Mouse (Mus musculus) neutrophil, adult 5-6 weeks (primary cell): ENCODE results near the gene Anxa4. TPM values are rescaled to one million over a fixed set of nuclear protein-coding genes. Genes with fewer than 3 reads are reported as not detected.

ENCODE experiments used
- ATAC-seq: fragments of 151-379, 151-347 bp; 2 replicates; pipeline ENCODE4 v1.8.0; 2017; ENCODE audit warnings: mild to moderate bottlenecking, moderate TSS enrichment; ENCODE audit not compliant: insufficient number of reproducible peaks, poor library complexity, low FRiP score, severe bottlenecking; ENCODE audit errors: extremely low read depth
- total RNA-seq: library from RNA; stranded (forward); fragments of 200-1000 nt; gene quantifications from 2 replicates; pipeline ENCODE4 v1.2.3, GENCODE M21; 2017

Anxa4 gene
- total RNA-seq: 12.5 and 14.9 TPM in 2 replicates

GRCm38 (mm10) chr6:86793021-86793815 lies at the start of gene Anxa4:
Anxa4 (minus strand) TSS chr6:86793584.
- ATAC-seq: peak; percentile 46; the same call in 1 of the 2 replicates

- no peak for ATAC-seq
These were observed 48.6 kb upstream of the Anxa4 start for GRCm38 (mm10) chr6:86841949-86842348.

- no peak for ATAC-seq
These were observed 45.7 kb upstream of the Anxa4 start for GRCm38 (mm10) chr6:86839089-86839488.

- ATAC-seq: no peak
These were observed 39.6 kb upstream of the Anxa4 start for GRCm38 (mm10) chr6:86832802-86833502.

GRCm38 (mm10) chr6:86830738-86831500 lies 37.5 kb upstream of the Anxa4 start:
- ATAC-seq: no peak

- no peak for ATAC-seq
These were observed 36.4 kb upstream of the Anxa4 start for GRCm38 (mm10) chr6:86829768-86830167.

GRCm38 (mm10) chr6:86827432-86827831 lies 34.0 kb upstream of the Anxa4 start:
- ATAC-seq: 0 out of 2 replicates have a peak, but pooled peaks have one; percentile 33

- no peak for ATAC-seq
These were observed 31.0 kb upstream of the Anxa4 start for GRCm38 (mm10) chr6:86824401-86824800.

- no peak for ATAC-seq
These were observed 30.4 kb upstream of the Anxa4 start for GRCm38 (mm10) chr6:86823824-86824223.

GRCm38 (mm10) chr6:86823051-86823431 lies 29.7 kb upstream of the Anxa4 start:
- ATAC-seq: no peak

- peak; percentile 31; the same call in 1 of the 2 replicates for ATAC-seq
These were observed 29.1 kb upstream of the Anxa4 start for GRCm38 (mm10) chr6:86822285-86823050.

GRCm38 (mm10) chr6:86820690-86821089 lies 27.3 kb upstream of the Anxa4 start:
- peak; percentile 16; the same call in 1 of the 2 replicates for ATAC-seq

GRCm38 (mm10) chr6:86819926-86820325 lies 26.5 kb upstream of the Anxa4 start:
- no peak for ATAC-seq

GRCm38 (mm10) chr6:86818914-86819313 lies 25.5 kb upstream of the Anxa4 start:
- no peak for ATAC-seq

GRCm38 (mm10) chr6:86816586-86816985 lies 23.2 kb upstream of the Anxa4 start:
- no peak for ATAC-seq

- no peak for ATAC-seq
These were observed 22.1 kb upstream of the Anxa4 start for GRCm38 (mm10) chr6:86815436-86815835.

- no peak for ATAC-seq
These were observed 21.5 kb upstream of the Anxa4 start for GRCm38 (mm10) chr6:86814926-86815325.

GRCm38 (mm10) chr6:86813341-86813740 lies 20.0 kb upstream of the Anxa4 start:
- no peak for ATAC-seq

- ATAC-seq: no peak
These were observed 19.5 kb upstream of the Anxa4 start for GRCm38 (mm10) chr6:86812919-86813318.
